Mouse (Mus musculus) hindbrain, postnatal 0 days (tissue): ENCODE measurements around the gene Zfp993. TPM values are rescaled to one million over a fixed set of nuclear protein-coding genes. Genes with fewer than 3 reads are reported as not detected.
"Not testable (repeated sequence)": the region's sequence is repeated elsewhere in the genome, so short reads cannot be mapped to it uniquely, and the experiment has no call there.

ENCODE experiments used
- ATAC-seq: fragments of 200-750 bp; cut with Nextera tagmentation; 2 replicates; pipeline ENCODE4 v1.8.0; 2017; ENCODE audit warnings: mild to moderate bottlenecking, moderate TSS enrichment, moderate library complexity
- DNase-seq: peaks from one replicate; pipeline ENCODE4 v3.0.0-alpha.2; 2015; ENCODE audit warnings: low spot score
- H3K27ac ChIP-seq: fragments of 300-500 bp; sonication (generic); 2 replicates; pipeline ENCODE4 v1.5.1; 2014; ENCODE audit warnings: mild to moderate bottlenecking
- H3K27me3 ChIP-seq: fragments of 300-500 bp; sonication (generic); 2 replicates; pipeline ENCODE4 v1.6.1; 2014; ENCODE audit warnings: low read length, mixed read lengths; ENCODE audit not compliant: insufficient read depth
- H3K36me3 ChIP-seq: fragments of 300-500 bp; sonication (generic); 2 replicates; pipeline ENCODE4 v1.6.1; 2014; ENCODE audit warnings: low read length, mixed read lengths; ENCODE audit not compliant: insufficient read depth
- H3K4me1 ChIP-seq: fragments of 300-500 bp; sonication (generic); 2 replicates; pipeline ENCODE4 v1.6.1; 2014; ENCODE audit warnings: antibody characterized with exemption, low read length, mixed read lengths; ENCODE audit not compliant: insufficient read depth
- H3K4me2 ChIP-seq: fragments of 300-500 bp; sonication (generic); 2 replicates; pipeline ENCODE4 v1.6.1; 2014; ENCODE audit warnings: low read depth, mild to moderate bottlenecking, low read length, moderate library complexity, mixed read lengths
- H3K4me3 ChIP-seq: fragments of 300-500 bp; sonication (generic); 2 replicates; pipeline ENCODE4 v1.5.1; 2014; ENCODE audit warnings: low read length
- H3K9ac ChIP-seq: fragments of 300-500 bp; sonication (generic); replicated peaks from 2 replicates; pipeline ENCODE4 v1.6.1; 2014; ENCODE audit warnings: mild to moderate bottlenecking, low read length, moderate library complexity, mixed read lengths
- H3K9me3 ChIP-seq: fragments of 300-500 bp; sonication (generic); 2 replicates; pipeline ENCODE4 v1.6.1; 2016; ENCODE audit warnings: low read length, mixed read lengths
- WGBS: fragments of 180-500 bp; shearing (Covaris S2); extraction: QIAGEN DNeasy Blood & Tissue Kit; methylation state at CpG from one replicate; pipeline ENCODE4 v1.1.7; 2014; 5-methylcytosine and 5-hydroxymethylcytosine counted together
- polyA plus RNA-seq: library from polyadenylated mRNA; unstranded; fragments of >200 nt; fragmentation: Nextera tagmentation; extraction: Ambion mirVana; gene quantifications from 2 replicates; pipeline ENCODE4 v1.2.1, GENCODE M21; 2015
- total RNA-seq: library from RNA; depleted of rRNA; stranded (reverse); fragments of >200 nt; gene quantifications from 2 replicates; pipeline ENCODE4 v1.2.3, GENCODE M21; 2014; rRNA removed

Gene Zfp993
- total RNA-seq (3.4 and 8.8 TPM in 2 replicates), polyA plus RNA-seq (2.8 and 3.4 TPM in 2 replicates)

DNA sequence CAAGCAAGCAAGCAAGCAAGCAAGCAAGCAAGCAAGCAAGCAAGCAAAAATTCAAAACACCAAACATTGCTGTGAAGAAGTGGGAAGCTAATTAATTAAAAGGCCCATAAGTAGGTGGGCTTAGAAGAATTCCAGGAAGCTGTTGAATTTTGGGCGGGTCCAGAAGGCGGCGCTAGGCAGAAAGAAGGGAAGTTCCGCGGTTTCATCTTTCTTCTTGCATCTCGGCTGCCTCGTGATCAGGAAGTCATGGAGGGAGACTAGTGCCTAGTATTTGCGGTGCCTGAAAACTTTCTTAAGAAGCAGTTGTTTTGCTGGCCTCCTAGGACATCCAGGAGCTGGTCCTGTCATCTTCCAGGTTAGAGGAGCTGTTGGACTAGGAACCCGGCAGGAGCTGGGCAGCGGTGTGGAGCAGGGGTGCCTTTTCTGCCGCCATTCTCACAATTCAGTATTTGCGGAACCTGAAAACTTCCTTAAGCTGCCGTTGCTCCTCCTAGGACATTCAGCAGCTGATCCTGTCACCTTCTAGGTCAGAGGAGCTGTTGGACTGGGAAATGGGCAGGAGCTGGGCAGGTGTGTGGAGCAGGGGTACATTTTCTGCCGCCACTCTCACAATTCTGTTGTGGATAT lies at the start of gene Zfp993:
Gene Zfp993, plus strand, starts transcription at position 188 of the 627 bp plus-strand sequence.
- H3K9ac ChIP-seq, H3K27me3 ChIP-seq, H3K4me3 ChIP-seq, DNase-seq, H3K4me1 ChIP-seq, H3K27ac ChIP-seq, H3K9me3 ChIP-seq, H3K4me2 ChIP-seq, ATAC-seq, H3K36me3 ChIP-seq: not testable (repeated sequence)
- no CpG with 5 or more reads among the region's 14 CpGs for WGBS

DNA sequence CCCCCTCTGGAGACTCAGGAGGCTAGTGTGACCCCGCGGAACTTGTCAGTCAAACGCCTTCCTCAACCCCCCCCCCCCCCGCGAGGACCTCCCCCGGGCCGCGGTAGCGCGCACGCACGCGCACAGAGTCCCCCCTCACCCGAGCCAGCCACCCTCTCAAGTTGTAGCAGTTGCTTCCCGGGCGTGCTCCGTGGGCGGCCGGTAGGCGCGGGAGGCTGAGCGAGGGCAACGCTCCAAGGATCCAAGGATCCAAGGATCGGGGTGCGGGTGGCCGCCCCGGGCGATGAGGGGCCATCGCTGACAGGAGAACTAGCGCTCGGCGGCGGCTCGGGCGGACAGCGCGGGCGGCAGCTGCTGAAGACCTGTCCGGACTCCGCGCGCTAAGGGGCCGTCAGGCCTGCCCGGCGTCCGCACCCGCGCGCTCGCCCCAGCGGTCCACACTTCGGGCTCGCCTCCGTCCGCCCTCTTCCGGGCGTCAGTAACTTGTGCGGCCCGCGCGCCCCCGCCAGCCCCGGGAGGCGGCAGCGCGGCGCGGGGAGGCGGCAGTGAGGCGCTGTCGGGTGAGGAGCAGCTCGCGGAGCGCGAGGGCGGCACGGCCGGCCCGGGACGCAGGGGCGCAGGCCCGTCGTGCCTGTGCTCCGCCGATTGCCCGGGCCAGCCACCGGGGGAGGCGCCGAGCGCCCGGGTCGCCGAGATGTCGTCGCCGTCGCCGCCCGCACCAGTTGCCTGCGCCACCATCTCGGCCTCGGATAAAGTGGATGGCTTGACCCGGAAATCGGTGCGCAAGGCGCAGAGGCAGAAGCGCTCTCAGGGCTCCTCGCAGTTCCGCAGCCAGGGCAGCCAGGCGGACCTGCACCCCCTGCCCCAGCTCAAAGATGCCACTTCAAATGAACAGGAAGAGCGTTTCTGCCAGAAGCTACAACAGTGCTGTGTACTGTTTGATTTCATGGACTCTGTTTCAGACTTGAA lies 30.6 kb upstream of the Zfp993 start:
- not testable (repeated sequence) for H3K9ac ChIP-seq, H3K4me2 ChIP-seq, H3K36me3 ChIP-seq, H3K27ac ChIP-seq, DNase-seq, H3K4me1 ChIP-seq, H3K27me3 ChIP-seq, H3K9me3 ChIP-seq, H3K4me3 ChIP-seq
- WGBS = 3% methylated on average over 10 of the region's 111 CpGs
- peak; percentile 85 for ATAC-seq

DNA sequence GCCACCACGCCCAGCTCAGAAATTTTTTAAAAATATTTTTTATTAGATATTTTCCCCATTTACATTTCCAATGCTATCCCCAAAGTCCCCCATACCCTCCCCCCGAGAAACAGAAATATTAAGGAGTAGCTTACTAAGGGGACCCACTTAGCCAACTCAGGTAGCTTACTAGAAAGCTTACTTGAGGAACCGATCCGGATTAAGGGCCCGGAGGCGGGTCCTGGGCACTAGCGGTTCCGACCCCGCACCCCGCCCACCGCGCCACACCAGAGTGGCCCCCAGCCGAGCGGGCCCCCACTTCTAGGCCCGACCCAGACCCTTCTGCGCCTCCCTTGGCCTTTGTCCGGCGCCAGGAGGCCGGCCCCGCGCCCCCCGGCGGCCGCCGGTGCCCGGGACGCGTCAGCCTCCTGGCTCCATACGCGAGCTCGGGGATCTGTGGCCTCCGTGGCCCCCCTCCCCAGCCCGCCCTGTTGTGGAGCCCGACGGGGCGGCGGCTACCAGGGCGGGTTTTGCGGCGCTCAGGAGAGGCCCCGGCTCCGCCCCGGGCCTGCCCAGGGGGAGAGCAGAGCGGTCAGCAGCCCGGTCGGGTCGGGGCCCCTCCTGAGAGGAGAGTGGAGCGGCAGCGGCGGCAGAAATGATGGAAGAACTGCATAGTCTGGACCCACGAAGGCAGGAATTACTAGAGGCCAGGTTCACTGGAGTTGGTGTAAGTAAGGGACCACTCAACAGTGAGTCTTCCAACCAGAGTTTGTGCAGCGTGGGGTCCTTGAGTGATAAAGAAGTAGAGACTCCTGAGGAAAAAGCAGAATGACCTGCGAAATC lies 7.0 kb upstream of the Zfp993 start:
- H3K9me3 ChIP-seq, H3K4me1 ChIP-seq, H3K36me3 ChIP-seq, H3K4me3 ChIP-seq, H3K9ac ChIP-seq, H3K27me3 ChIP-seq, H3K27ac ChIP-seq: not testable (repeated sequence)
- peak; percentile 1 for DNase-seq
- WGBS = 5% methylated on average over 26 of the region's 53 CpGs
- peak overlapping the region; percentile 21; the same call in 1 of the 2 replicates for H3K4me2 ChIP-seq
- peak; percentile 81 for ATAC-seq

DNA sequence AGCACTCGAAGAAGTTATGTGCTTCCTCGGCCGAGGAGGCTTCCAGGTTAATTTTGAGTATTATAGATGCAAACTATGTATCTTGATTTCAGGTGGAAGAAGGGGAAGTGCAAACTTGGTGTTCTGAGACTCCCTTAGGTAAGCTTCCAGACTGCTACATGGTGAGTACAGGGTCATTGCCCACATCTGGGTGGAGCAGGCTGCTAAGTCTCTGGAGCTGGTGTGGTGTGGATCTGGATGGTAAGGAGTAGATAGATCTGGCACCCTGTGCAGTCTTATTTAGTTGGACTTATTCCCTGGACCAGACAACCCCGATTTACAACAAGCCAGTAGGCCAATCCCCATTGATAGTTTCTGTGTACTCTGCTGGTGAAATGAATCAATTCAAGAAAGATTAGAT lies 33.6 kb downstream of the Zfp993 start:
- not testable (repeated sequence) for H3K4me3 ChIP-seq, H3K9ac ChIP-seq, H3K27ac ChIP-seq, H3K27me3 ChIP-seq, ATAC-seq, H3K4me2 ChIP-seq, H3K9me3 ChIP-seq, H3K36me3 ChIP-seq, H3K4me1 ChIP-seq, DNase-seq
- WGBS = no CpG with 5 or more reads among the region's 4 CpGs

DNA sequence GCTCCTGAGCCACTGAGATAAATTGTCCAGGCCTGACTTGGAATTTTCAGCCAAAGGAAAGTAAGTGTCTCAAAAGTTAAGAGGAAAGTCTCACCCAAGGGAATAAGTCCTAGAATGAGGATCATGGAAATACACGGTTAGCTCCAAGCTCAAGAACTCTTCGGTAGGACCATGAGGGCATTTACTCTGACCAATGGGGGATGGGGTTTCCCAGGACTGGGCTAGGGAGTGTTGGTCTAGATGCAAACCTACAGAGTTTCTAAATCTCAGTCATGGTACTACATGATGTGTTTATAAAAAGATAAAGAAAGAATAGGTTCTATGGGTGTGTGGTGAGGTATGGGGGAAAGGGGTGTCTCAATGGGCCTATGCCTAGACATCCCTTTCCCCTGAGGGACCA lies 38.9 kb downstream of the Zfp993 start:
- not testable (repeated sequence) for ATAC-seq, H3K4me1 ChIP-seq, H3K9me3 ChIP-seq, H3K27ac ChIP-seq, H3K36me3 ChIP-seq, H3K9ac ChIP-seq, H3K27me3 ChIP-seq, H3K4me3 ChIP-seq, H3K4me2 ChIP-seq, DNase-seq
- no CpG with 5 or more reads among the region's 2 CpGs for WGBS

DNA sequence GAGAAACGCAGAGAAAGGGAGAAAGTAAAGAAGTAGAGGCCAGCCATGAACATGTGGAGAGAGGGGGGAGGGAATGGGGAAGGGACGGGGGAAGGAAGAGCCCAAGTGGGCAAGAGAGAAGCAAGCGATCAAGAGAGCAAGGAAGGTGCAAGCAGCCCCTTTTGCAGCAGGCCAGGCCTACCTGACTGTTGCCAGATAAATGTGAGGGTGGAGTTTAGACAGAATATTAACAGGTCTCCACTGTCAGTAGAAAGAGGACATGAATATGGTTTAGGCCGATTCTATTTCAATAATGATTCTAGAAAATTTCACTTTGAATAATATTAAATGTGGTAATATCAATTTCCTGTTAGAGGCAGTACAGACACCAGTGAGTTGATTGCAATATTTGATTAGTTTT lies 39.4 kb downstream of the Zfp993 start:
- H3K4me1 ChIP-seq, H3K27me3 ChIP-seq, H3K9ac ChIP-seq, H3K27ac ChIP-seq, ATAC-seq, H3K4me3 ChIP-seq, DNase-seq, H3K9me3 ChIP-seq, H3K4me2 ChIP-seq, H3K36me3 ChIP-seq: not testable (repeated sequence)
- WGBS = 92% methylated on average over 1 of the region's 4 CpGs

DNA sequence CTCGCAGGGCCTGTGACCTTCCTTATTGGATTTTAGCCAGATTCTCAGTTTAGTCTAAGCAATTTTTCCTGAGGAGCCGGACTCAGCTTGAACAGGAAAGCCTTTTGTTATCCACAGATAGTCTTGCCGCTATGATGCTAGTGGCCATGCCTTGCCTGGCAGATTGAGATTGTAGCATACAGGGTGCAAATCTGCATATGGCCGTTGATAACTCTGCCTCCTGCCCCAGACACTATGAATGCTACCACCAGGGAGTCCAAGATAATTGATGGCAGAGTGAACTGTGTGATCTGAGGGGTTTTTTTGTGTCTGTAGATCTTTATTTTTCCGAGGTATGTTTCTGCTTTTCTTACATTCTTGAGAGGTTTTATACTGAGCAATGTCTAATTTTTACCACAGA lies 39.9 kb downstream of the Zfp993 start:
- H3K9ac ChIP-seq, H3K4me3 ChIP-seq, H3K36me3 ChIP-seq, H3K27me3 ChIP-seq, H3K4me1 ChIP-seq, H3K4me2 ChIP-seq, DNase-seq, H3K27ac ChIP-seq, H3K9me3 ChIP-seq: not testable (repeated sequence)
- WGBS = 89% methylated on average over 1 of the region's 5 CpGs
- ATAC-seq = 0 out of 2 replicates have a peak, but pooled peaks have one; percentile 32

Other genes with a start within 250 kb of the Zfp993 start
- gene Zfp992, start 161.9 kb upstream of the Zfp993 start, total RNA-seq = 2.5 and 3.0 TPM in 2 replicates
- 1.6 and 2.2 TPM in 2 replicates for gene Zfp992, start 161.9 kb upstream of the Zfp993 start, polyA plus RNA-seq
- 0.16 TPM in 1 of 2 replicates, not detected in the other for gene Zfp981, start 108.9 kb upstream of the Zfp993 start, total RNA-seq
- 0.08 and 0.11 TPM in 2 replicates for gene Zfp981, start 108.9 kb upstream of the Zfp993 start, polyA plus RNA-seq